Mouse (Mus musculus): ENCODE measurements around the gene Dag1.
A peak's percentile ranks its signal among the peaks of the same experiment; 100 is the strongest.
"Not testable (repeated sequence)": the region's sequence is repeated elsewhere in the genome, so short reads cannot be mapped to it uniquely, and the experiment has no call there.

Gene Dag1

GRCm38 (mm10) chr9:108227911-108228649 lies 35.7 kb downstream of the Dag1 start:
- no peak for DNase-seq (ENCODE audit: low read depth, low spot score)

- DNase-seq (ENCODE audit: low read depth, low spot score): no peak
Observed at GRCm38 (mm10) chr9:108225166-108225565, 38.6 kb downstream of the Dag1 start.

GRCm38 (mm10) chr9:108223633-108224032 lies 40.1 kb downstream of the Dag1 start:
- DNase-seq (ENCODE audit: low read depth, low spot score): no peak

- DNase-seq (ENCODE audit: low read depth, low spot score): no peak
Observed at GRCm38 (mm10) chr9:108221566-108221965, 42.2 kb downstream of the Dag1 start.

- no peak for DNase-seq (ENCODE audit: low read depth, low spot score)
Observed at GRCm38 (mm10) chr9:108220380-108220774, 43.4 kb downstream of the Dag1 start.

- no peak for DNase-seq (ENCODE audit: low read depth, low spot score)
Observed at GRCm38 (mm10) chr9:108219766-108220379, 43.9 kb downstream of the Dag1 start.

- no peak for DNase-seq (ENCODE audit: low read depth, low spot score)
Observed at GRCm38 (mm10) chr9:108217936-108218543, 45.7 kb downstream of the Dag1 start.

- no peak for DNase-seq (ENCODE audit: low read depth, low spot score)
Observed at GRCm38 (mm10) chr9:108217406-108217805, 46.4 kb downstream of the Dag1 start.

- no peak for DNase-seq (ENCODE audit: low read depth, low spot score)
Observed at GRCm38 (mm10) chr9:108213105-108213504, 50.7 kb downstream of the Dag1 start.

GRCm38 (mm10) chr9:108212426-108212825 lies 51.3 kb downstream of the Dag1 start:
- no peak for DNase-seq (ENCODE audit: low read depth, low spot score)

- no peak for DNase-seq (ENCODE audit: low read depth, low spot score)
Observed at GRCm38 (mm10) chr9:108205571-108205901, 58.2 kb downstream of the Dag1 start.

GRCm38 (mm10) chr9:108204884-108205570 lies 58.7 kb downstream of the Dag1 start:
- DNase-seq (ENCODE audit: low read depth, low spot score): no peak

- peak; percentile 44 for DNase-seq (ENCODE audit: low read depth, low spot score)
Observed at GRCm38 (mm10) chr9:108203015-108203414, 60.7 kb downstream of the Dag1 start.

GRCm38 (mm10) chr9:108202169-108202568 lies 61.6 kb downstream of the Dag1 start:
- no peak for DNase-seq (ENCODE audit: low read depth, low spot score)

- DNase-seq (ENCODE audit: low read depth, low spot score): peak; percentile 92
Observed at GRCm38 (mm10) chr9:108201160-108201559, 62.6 kb downstream of the Dag1 start.

- no peak for DNase-seq (ENCODE audit: low read depth, low spot score)
Observed at GRCm38 (mm10) chr9:108198621-108199020, 65.1 kb downstream of the Dag1 start.

GRCm38 (mm10) chr9:108196920-108197677 lies 66.7 kb downstream of the Dag1 start:
- DNase-seq (ENCODE audit: low read depth, low spot score): no peak

GRCm38 (mm10) chr9:108196222-108196621 lies 67.5 kb downstream of the Dag1 start:
- not testable (repeated sequence) for DNase-seq (ENCODE audit: low read depth, low spot score)

- DNase-seq (ENCODE audit: low read depth, low spot score): peak; percentile 66
Observed at GRCm38 (mm10) chr9:108189787-108190679, 73.7 kb downstream of the Dag1 start, which contains the start of gene Bsn. Bsn (minus strand) TSS chr9:108190384.

- DNase-seq (ENCODE audit: low read depth, low spot score): no peak
Observed at GRCm38 (mm10) chr9:108189488-108189786, 74.3 kb downstream of the Dag1 start.

- no peak for DNase-seq (ENCODE audit: low read depth, low spot score)
Observed at GRCm38 (mm10) chr9:108189023-108189422, 74.7 kb downstream of the Dag1 start.

Measured in embryo, embryonic 11.5 days (tissue).